Mouse (Mus musculus) neural tube, embryonic 15.5 days (tissue): Measurements from ENCODE around the gene Alg9. TPM values are rescaled to one million over a fixed set of nuclear protein-coding genes. Genes with fewer than 3 reads are reported as not detected.

Source experiments
- ATAC-seq: fragments of 200-750 bp; cut with Nextera tagmentation; 2 replicates; pipeline ENCODE4 v1.8.0; 2017; ENCODE audit warnings: mild to moderate bottlenecking, moderate TSS enrichment, moderate library complexity; ENCODE audit not compliant: low FRiP score
- H3K27ac ChIP-seq: fragments of 300-500 bp; sonication (generic); replicated peaks from 2 replicates; pipeline ENCODE4 v1.5.1; 2015; ENCODE audit warnings: mild to moderate bottlenecking, inconsistent platforms
- H3K27me3 ChIP-seq: fragments of 300-500 bp; sonication (generic); replicated peaks from 2 replicates; pipeline ENCODE4 v1.6.1; 2015; ENCODE audit warnings: inconsistent platforms
- H3K36me3 ChIP-seq: fragments of 300-500 bp; sonication (generic); 2 replicates; pipeline ENCODE4 v1.6.1; 2015; ENCODE audit warnings: inconsistent platforms
- H3K4me1 ChIP-seq: fragments of 300-500 bp; sonication (generic); 2 replicates; pipeline ENCODE4 v1.6.1; 2015; ENCODE audit warnings: inconsistent platforms
- H3K4me2 ChIP-seq: fragments of 300-500 bp; sonication (generic); 2 replicates; pipeline ENCODE4 v1.6.1; 2015; ENCODE audit warnings: inconsistent platforms, mild to moderate bottlenecking, moderate library complexity
- H3K4me3 ChIP-seq: fragments of 300-500 bp; sonication (generic); replicated peaks from 2 replicates; pipeline ENCODE4 v1.5.1; 2015; ENCODE audit warnings: mild to moderate bottlenecking, inconsistent platforms
- H3K9ac ChIP-seq: fragments of 300-500 bp; sonication (generic); replicated peaks from 2 replicates; pipeline ENCODE4 v1.6.1; 2015; ENCODE audit warnings: mild to moderate bottlenecking, inconsistent platforms
- H3K9me3 ChIP-seq: fragments of 300-500 bp; sonication (generic); replicated peaks from 2 replicates; pipeline ENCODE4 v1.6.1; 2016; ENCODE audit warnings: inconsistent platforms
- WGBS: fragments of 180-500 bp; shearing (Covaris S2); methylation state at CpG from one replicate; pipeline ENCODE4 v1.1.7; 2015; ENCODE audit warnings: mixed read lengths; 5-methylcytosine and 5-hydroxymethylcytosine counted together
- polyA plus RNA-seq: library from polyadenylated mRNA; unstranded; fragments of >200 nt; fragmentation: Nextera tagmentation; extraction: Ambion mirVana; gene quantifications from 2 replicates; pipeline ENCODE4 v1.2.1, GENCODE M21; 2015

Alg9 gene
- polyA plus RNA-seq, 1 experiment from 2014 or later = 62.9 TPM

- Histone ChIP-seq H3K9ac (no peak overlapping the region), H3K4me1 (no peaks in the 10 kb centered on the region), H3K27me3 (no peaks in the 10 kb centered on the region), H3K27ac (no peak overlapping the region), H3K9me3 (no peaks in the 10 kb centered on the region), H3K36me3 (peaks cover 58% of the 10 kb centered on the region), H3K4me3 (no peak overlapping the region), H3K4me2 (no peak overlapping the region)
- 81% methylated on average over 5 of the region's 5 CpGs for WGBS
- ATAC-seq = no peak
Measured at GRCm38 (mm10) chr9:50798368-50798767, 23.5 kb downstream of the Alg9 start.

DNA sequence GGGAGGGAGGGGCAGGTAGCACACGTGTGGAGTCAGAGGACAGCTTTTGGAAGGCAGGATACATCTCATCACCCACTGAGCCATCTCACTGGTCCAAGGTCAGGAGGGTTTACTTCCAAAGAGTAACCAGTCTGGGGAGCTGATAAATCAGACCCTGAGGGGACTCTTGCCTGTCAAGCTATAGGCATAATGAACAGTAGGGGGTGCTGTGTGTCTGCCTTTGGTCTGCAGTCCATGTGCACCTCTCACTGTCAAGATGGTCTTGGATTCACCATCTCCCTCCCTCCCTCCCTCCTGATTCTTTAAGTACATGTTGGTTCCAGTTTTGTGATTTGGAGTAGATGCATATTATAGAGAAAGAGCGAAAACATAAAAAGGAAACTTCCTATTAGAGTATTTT lies 26.2 kb downstream of the Alg9 start:
- Histone ChIP-seq H3K27me3 (no peaks in the 10 kb centered on the region), H3K4me3 (no peak overlapping the region), H3K4me2 (no peak overlapping the region), H3K9ac (no peak overlapping the region), H3K36me3 (peaks cover 66% of the 10 kb centered on the region), H3K9me3 (no peaks in the 10 kb centered on the region), H3K27ac (no peak overlapping the region), H3K4me1 (no peaks in the 10 kb centered on the region)
- 57% methylated on average over 2 of the region's 2 CpGs for WGBS
- ATAC-seq = no peak

DNA sequence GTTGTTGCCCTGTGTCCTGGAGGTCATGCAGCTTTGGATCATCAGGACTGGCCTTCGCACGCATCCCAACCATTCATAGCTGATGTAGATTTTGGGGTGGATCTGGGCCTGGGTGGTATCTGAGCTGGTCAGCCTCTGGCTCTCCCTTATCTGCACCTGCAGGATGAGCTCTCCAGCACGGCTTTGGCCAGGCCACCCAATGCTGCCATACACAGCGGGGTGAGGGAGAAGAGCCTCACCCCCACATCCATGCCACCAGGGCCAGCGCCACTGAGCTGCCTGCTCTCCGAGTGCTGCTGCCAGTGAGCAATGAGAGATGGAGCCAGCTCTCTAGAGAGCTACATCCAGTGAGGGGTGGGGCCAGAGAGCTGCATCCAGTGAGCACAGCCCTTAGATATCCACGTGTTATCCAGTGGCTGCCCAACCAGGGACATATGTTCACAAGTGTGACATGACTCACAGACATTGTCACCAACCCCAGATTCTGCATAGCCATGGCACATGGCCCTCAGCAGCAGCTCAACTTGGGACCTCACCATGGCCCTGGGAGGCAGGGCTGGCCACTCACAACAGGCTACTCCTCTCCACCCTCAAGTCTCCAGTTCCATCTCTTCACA lies 28.3 kb downstream of the Alg9 start:
- Histone ChIP-seq H3K4me1 (no peaks in the 10 kb centered on the region), H3K36me3 (peaks cover 76% of the 10 kb centered on the region), H3K4me3 (no peak overlapping the region), H3K27ac (no peak overlapping the region), H3K9ac (no peak overlapping the region), H3K9me3 (no peaks in the 10 kb centered on the region), H3K4me2 (no peak overlapping the region), H3K27me3 (no peaks in the 10 kb centered on the region)
- ATAC-seq = no peak
- 92% methylated on average over 7 of the region's 7 CpGs for WGBS

DNA sequence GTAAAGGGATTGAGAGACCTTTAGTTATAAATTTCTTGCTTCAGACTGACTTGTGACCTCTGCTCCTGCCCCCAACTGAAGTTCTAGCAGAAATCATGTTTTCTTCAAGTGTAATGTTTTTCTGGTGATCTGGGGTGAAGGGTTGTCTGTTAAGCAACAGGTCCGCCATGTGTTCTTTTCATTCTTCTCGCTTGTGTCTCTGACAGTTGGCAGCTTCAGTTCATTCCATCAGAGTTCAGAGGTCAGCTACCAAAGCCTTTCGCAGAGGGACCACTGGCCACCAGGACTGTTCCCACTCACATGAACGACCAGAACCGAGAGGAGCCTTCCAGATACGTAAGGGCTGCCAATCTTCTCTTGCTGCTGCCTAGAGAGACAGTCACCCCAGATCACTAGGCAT lies 33.7 kb downstream of the Alg9 start:
- no peak for ATAC-seq
- peaks cover 81% of the 10 kb centered on the region for H3K36me3 ChIP-seq
- WGBS = 91% methylated on average over 6 of the region's 6 CpGs
- H3K4me3 ChIP-seq = no peak overlapping the region
- H3K4me1 ChIP-seq = no peaks in the 10 kb centered on the region
- H3K27me3 ChIP-seq = no peaks in the 10 kb centered on the region
- no peak overlapping the region for H3K9ac ChIP-seq
- H3K9me3 ChIP-seq = no peaks in the 10 kb centered on the region
- H3K4me2 ChIP-seq = no peak overlapping the region
- no peak overlapping the region for H3K27ac ChIP-seq

DNA sequence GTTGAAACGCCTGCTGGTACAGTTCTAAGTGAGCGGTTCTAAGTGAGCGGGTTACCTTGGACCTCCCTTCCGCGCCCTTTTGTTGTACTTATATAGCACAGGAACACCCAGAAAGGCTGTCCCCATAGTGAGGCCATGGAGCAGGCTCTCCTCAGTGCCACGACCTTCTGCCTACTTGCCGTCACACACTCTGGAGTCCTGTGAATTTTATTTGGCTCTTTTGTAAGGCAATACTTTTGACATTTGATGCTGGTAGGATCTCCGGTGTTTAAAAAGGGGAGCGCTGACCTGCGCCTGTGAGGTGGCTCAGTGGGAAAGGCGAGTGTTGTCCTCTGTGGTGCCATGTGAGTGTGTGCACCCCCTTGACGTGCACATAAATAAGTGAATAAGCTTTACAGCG lies 34.3 kb downstream of the Alg9 start:
- Histone ChIP-seq H3K27me3 (no peaks in the 10 kb centered on the region), H3K9me3 (no peaks in the 10 kb centered on the region), H3K36me3 (peaks cover 81% of the 10 kb centered on the region), H3K4me2 (no peak overlapping the region), H3K4me1 (no peaks in the 10 kb centered on the region), H3K4me3 (no peak overlapping the region), H3K27ac (no peak overlapping the region), H3K9ac (no peak overlapping the region)
- WGBS = 94% methylated on average over 13 of the region's 13 CpGs
- ATAC-seq = no peak

DNA sequence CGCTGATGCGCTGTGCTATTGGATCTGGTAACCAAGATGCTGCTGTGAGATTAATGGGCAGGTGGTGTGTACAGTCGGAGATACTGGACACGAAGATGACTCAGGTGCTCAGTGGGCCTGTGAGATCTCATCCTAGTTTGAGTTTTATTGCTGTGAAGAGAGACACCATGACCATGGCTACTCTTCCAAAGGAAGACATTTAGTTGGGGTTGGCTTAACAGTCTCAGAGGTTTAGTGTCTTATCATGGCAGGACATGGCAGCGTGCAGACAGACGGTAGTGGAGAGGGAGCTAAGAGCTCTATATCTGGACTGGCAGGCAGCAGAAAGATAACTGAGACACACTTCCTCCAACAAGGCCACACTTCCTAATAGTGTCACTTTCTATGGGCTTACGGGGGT lies 36.4 kb downstream of the Alg9 start:
- no peak overlapping the region for H3K4me2 ChIP-seq
- 97% methylated on average over 7 of the region's 7 CpGs for WGBS

GRCm38 (mm10) chr9:50811746-50812145 lies 36.9 kb downstream of the Alg9 start:
- Histone ChIP-seq H3K4me1 (no peaks in the 10 kb centered on the region), H3K9ac (no peak overlapping the region), H3K36me3 (peaks cover 72% of the 10 kb centered on the region), H3K9me3 (no peaks in the 10 kb centered on the region), H3K4me2 (no peak overlapping the region), H3K27me3 (no peaks in the 10 kb centered on the region), H3K27ac (no peak overlapping the region), H3K4me3 (no peak overlapping the region)
- no peak for ATAC-seq
- 87% methylated on average over 2 of the region's 2 CpGs for WGBS

More for the DNA sequence above, 36.4 kb downstream of the Alg9 start:
- H3K4me1 ChIP-seq = no peaks in the 10 kb centered on the region
- ATAC-seq = no peak
- no peak overlapping the region for H3K9ac ChIP-seq
- H3K4me3 ChIP-seq = no peak overlapping the region
- H3K9me3 ChIP-seq = no peaks in the 10 kb centered on the region
- H3K27me3 ChIP-seq = no peaks in the 10 kb centered on the region
- H3K27ac ChIP-seq = no peak overlapping the region
- H3K36me3 ChIP-seq = peaks cover 68% of the 10 kb centered on the region

- Histone ChIP-seq H3K27ac (no peak overlapping the region), H3K36me3 (peaks cover 69% of the 10 kb centered on the region), H3K4me3 (no peak overlapping the region), H3K27me3 (no peaks in the 10 kb centered on the region), H3K9me3 (no peaks in the 10 kb centered on the region), H3K4me2 (no peak overlapping the region), H3K4me1 (no peaks in the 10 kb centered on the region), H3K9ac (no peak overlapping the region)
- no peak for ATAC-seq
- WGBS = 96% methylated on average over 5 of the region's 5 CpGs
Measured at GRCm38 (mm10) chr9:50813796-50814195, 39.0 kb downstream of the Alg9 start.

DNA sequence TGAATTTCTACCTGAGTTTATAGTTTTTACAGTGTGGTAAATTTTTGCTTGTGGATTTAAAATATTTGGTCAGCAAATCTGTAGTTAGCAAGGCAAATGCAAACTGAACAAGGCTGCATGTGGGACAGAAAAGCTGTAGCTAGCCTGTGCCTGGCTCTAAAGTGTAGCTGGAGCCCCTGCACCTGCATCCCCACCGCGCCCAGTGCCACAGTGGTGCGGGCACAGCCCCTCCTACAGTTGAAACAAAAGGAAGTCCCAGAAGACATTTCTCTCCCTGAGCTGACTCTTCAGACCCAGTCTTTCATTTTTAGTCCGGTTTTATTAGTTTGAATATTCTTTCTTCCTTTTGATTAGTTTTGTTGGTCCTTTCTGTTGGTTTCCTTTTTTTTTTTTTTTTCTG lies 40.8 kb downstream of the Alg9 start:
- no peak for ATAC-seq
- 95% methylated on average over 4 of the region's 4 CpGs for WGBS
- H3K4me2 ChIP-seq = no peak overlapping the region

GRCm38 (mm10) chr9:50816512-50816911 lies 41.7 kb downstream of the Alg9 start:
- Histone ChIP-seq H3K4me3 (no peak overlapping the region), H3K9ac (no peak overlapping the region), H3K4me1 (no peaks in the 10 kb centered on the region), H3K9me3 (no peaks in the 10 kb centered on the region), H3K4me2 (no peak overlapping the region), H3K27ac (no peak overlapping the region), H3K27me3 (no peaks in the 10 kb centered on the region), H3K36me3 (peaks cover 54% of the 10 kb centered on the region)
- ATAC-seq = no peak
- WGBS = 93% methylated on average over 1 of the region's 1 CpGs

More for the DNA sequence above, 40.8 kb downstream of the Alg9 start:
- Histone ChIP-seq H3K4me3 (no peak overlapping the region), H3K36me3 (peaks cover 55% of the 10 kb centered on the region), H3K9me3 (no peaks in the 10 kb centered on the region), H3K9ac (no peak overlapping the region), H3K27me3 (no peaks in the 10 kb centered on the region), H3K27ac (no peak overlapping the region), H3K4me1 (no peaks in the 10 kb centered on the region)

DNA sequence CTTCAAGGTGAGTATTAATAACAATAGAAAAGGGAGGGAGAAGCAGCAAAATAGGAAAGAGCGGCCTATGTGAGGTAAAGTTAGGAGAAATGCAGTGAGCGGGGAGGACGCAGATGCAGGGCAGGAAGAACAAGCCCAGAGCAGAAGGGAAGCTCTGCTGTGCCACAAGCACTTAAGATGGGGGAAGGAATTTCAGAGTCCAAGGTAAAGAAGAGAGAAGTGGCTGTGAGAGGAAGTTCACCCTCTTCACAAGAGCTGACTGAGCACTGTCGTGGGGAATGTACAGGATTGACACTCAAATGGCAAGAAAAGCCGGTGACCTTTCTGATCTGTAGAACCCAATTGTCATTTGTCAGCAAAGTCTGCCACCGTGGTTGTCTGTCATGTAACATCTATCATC lies 43.2 kb downstream of the Alg9 start:
- Histone ChIP-seq H3K36me3 (peaks cover 52% of the 10 kb centered on the region), H3K9ac (no peak overlapping the region)
- no peak for ATAC-seq

DNA sequence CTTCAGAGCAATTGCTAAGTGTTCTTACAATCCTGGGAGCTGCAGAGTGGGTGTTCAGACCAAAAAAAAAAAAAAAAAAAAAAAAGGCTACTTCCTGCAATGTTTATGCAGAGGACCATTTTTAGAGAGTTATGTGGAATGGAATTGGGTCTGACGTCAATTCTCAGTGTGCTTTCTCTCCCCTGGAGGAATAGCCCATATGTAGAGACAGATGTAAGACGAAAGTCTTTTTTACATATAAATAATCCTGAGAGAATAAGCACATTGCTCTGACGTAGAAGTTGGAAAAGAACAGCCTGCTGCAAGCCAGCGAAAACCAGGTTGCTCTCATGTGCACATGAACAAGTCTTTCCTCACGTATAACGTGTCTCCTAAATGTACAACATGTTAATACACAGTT lies 44.9 kb downstream of the Alg9 start:
- ATAC-seq = no peak
- H3K4me3 ChIP-seq = no peak overlapping the region
- WGBS = 91% methylated on average over 6 of the region's 6 CpGs
- no peaks in the 10 kb centered on the region for H3K27me3 ChIP-seq
- no peak overlapping the region for H3K27ac ChIP-seq
- no peak overlapping the region for H3K9ac ChIP-seq
- no peak overlapping the region for H3K4me2 ChIP-seq
- no peaks in the 10 kb centered on the region for H3K9me3 ChIP-seq
- H3K4me1 ChIP-seq = no peaks in the 10 kb centered on the region
- H3K36me3 ChIP-seq = peaks cover 46% of the 10 kb centered on the region

More for the DNA sequence above, 43.2 kb downstream of the Alg9 start:
- H3K27ac ChIP-seq = no peak overlapping the region
- H3K4me3 ChIP-seq = no peak overlapping the region
- H3K27me3 ChIP-seq = no peaks in the 10 kb centered on the region
- H3K4me2 ChIP-seq = no peak overlapping the region
- 88% methylated on average over 6 of the region's 6 CpGs for WGBS
- H3K9me3 ChIP-seq = no peaks in the 10 kb centered on the region
- no peaks in the 10 kb centered on the region for H3K4me1 ChIP-seq

DNA sequence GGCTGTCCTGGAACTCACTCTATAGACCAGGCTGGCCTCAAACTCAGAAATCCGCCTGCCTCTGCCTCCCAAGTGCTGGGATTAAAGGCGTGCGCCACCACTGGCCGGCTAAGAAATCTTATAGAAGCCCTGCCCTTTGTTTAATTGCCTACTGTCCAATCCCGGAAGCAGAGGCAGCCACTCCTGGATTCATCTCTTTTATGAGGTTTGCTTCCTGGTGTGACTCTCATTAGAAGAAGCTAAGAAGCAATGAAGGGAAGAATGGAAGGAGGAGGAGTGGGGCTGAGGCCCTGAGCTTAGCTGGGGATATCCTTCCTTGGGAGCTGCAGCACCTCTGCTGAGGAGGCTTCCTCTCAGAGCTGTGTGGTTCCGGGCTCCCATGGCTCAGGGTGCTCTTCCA lies 46.8 kb downstream of the Alg9 start:
- 86% methylated on average over 6 of the region's 6 CpGs for WGBS
- no peaks in the 10 kb centered on the region for H3K27me3 ChIP-seq
- H3K36me3 ChIP-seq = peaks cover 39% of the 10 kb centered on the region
- ATAC-seq = no peak
- H3K4me3 ChIP-seq = no peak overlapping the region
- H3K9ac ChIP-seq = no peak overlapping the region
- no peak overlapping the region for H3K4me2 ChIP-seq
- H3K27ac ChIP-seq = no peak overlapping the region
- no peaks in the 10 kb centered on the region for H3K4me1 ChIP-seq
- no peaks in the 10 kb centered on the region for H3K9me3 ChIP-seq
